Mouse (Mus musculus): ENCODE measurements around the gene Ampd2. TPM values are rescaled to one million over a fixed set of nuclear protein-coding genes. Genes with fewer than 3 reads are reported as not detected.

Gene Ampd2
- polyA plus RNA-seq, 1 experiment from 2014 or later: 43.4 TPM

GRCm38 (mm10) chr3:108084767-108085270 is 1.6 kb downstream of the Ampd2 start:
- peak; percentile 8 for ATAC-seq (ENCODE audit: low FRiP score, low TSS enrichment)
- Histone ChIP-seq H3K27ac (ENCODE audit: low read depth, low read length) (peak overlapping the region; percentile 94), H3K4me2 (replicated peaks; ENCODE audit: low read depth, low read length) (peak overlapping the region; percentile 96), H3K36me3 (ENCODE audit: control insufficient read depth, insufficient read depth, low read length) (peaks cover 15% of the 10 kb centered on the region; the same call in 1 of the 2 replicates), H3K4me1 (ENCODE audit: control insufficient read depth, insufficient read depth, low read length) (peaks cover 32% of the 10 kb centered on the region), H3K27me3 (ENCODE audit: control insufficient read depth, insufficient read depth, low read length) (no peaks in the 10 kb centered on the region), H3K4me3 (ENCODE audit: low read length) (peak overlapping the region; percentile 78), H3K9ac (ENCODE audit: low read depth, low read length) (peak overlapping the region; percentile 73), H3K9me3 (ENCODE audit: control insufficient read depth, low read length) (no peaks in the 10 kb centered on the region)
- 14% methylated on average over 13 of the region's 13 CpGs for WGBS

- 85% methylated on average over 4 of the region's 4 CpGs for WGBS
- no peak overlapping the region; the same call in 1 of the 2 replicates for H3K4me3 ChIP-seq (ENCODE audit: low read length)
- peaks cover 32% of the 10 kb centered on the region for H3K4me1 ChIP-seq (ENCODE audit: control insufficient read depth, insufficient read depth, low read length)
- H3K4me2 ChIP-seq (replicated peaks; ENCODE audit: low read depth, low read length): peak overlapping the region; percentile 96
- H3K27ac ChIP-seq (ENCODE audit: low read depth, low read length): no peak overlapping the region
- peaks cover 23% of the 10 kb centered on the region for H3K36me3 ChIP-seq (ENCODE audit: control insufficient read depth, insufficient read depth, low read length)
- H3K27me3 ChIP-seq (ENCODE audit: control insufficient read depth, insufficient read depth, low read length): no peaks in the 10 kb centered on the region
- no peaks in the 10 kb centered on the region for H3K9me3 ChIP-seq (ENCODE audit: control insufficient read depth, low read length)
- peak overlapping the region; percentile 14; the same call in 1 of the 2 replicates for H3K9ac ChIP-seq (ENCODE audit: low read depth, low read length)
- no peak for ATAC-seq (ENCODE audit: low FRiP score, low TSS enrichment)
These were observed 2.5 kb downstream of the Ampd2 start for GRCm38 (mm10) chr3:108083904-108084407.

- H3K9ac ChIP-seq (ENCODE audit: low read depth, low read length): peak overlapping the region; percentile 14; the same call in 1 of the 2 replicates
- no peak for ATAC-seq (ENCODE audit: low FRiP score, low TSS enrichment)
- H3K4me2 ChIP-seq (replicated peaks; ENCODE audit: low read depth, low read length): no peak overlapping the region
- H3K27me3 ChIP-seq (ENCODE audit: control insufficient read depth, insufficient read depth, low read length): no peaks in the 10 kb centered on the region
- peaks cover 30% of the 10 kb centered on the region for H3K36me3 ChIP-seq (ENCODE audit: control insufficient read depth, insufficient read depth, low read length)
- no peak overlapping the region for H3K4me3 ChIP-seq (ENCODE audit: low read length)
- WGBS: 49% methylated on average over 2 of the region's 2 CpGs
- H3K9me3 ChIP-seq (ENCODE audit: control insufficient read depth, low read length): no peaks in the 10 kb centered on the region
- H3K27ac ChIP-seq (ENCODE audit: low read depth, low read length): no peak overlapping the region
- H3K4me1 ChIP-seq (ENCODE audit: control insufficient read depth, insufficient read depth, low read length): peaks cover 32% of the 10 kb centered on the region
These were observed 3.3 kb downstream of the Ampd2 start for GRCm38 (mm10) chr3:108083161-108083560.

- H3K9ac ChIP-seq (ENCODE audit: low read depth, low read length): 0 out of 2 replicates have a peak overlapping the region, but pooled peaks have one; percentile 19
- 62% methylated on average over 1 of the region's 1 CpGs for WGBS
- no peaks in the 10 kb centered on the region for H3K9me3 ChIP-seq (ENCODE audit: control insufficient read depth, low read length)
- no peaks in the 10 kb centered on the region for H3K27me3 ChIP-seq (ENCODE audit: control insufficient read depth, insufficient read depth, low read length)
- no peak overlapping the region for H3K4me3 ChIP-seq (ENCODE audit: low read length)
- peak overlapping the region; percentile 2; the same call in 1 of the 2 replicates for H3K4me2 ChIP-seq (replicated peaks; ENCODE audit: low read depth, low read length)
- no peak overlapping the region for H3K27ac ChIP-seq (ENCODE audit: low read depth, low read length)
- H3K36me3 ChIP-seq (ENCODE audit: control insufficient read depth, insufficient read depth, low read length): peaks cover 36% of the 10 kb centered on the region
- peaks cover 30% of the 10 kb centered on the region for H3K4me1 ChIP-seq (ENCODE audit: control insufficient read depth, insufficient read depth, low read length)
- ATAC-seq (ENCODE audit: low FRiP score, low TSS enrichment): no peak
These were observed 4.1 kb downstream of the Ampd2 start for GRCm38 (mm10) chr3:108082251-108082875.

GRCm38 (mm10) chr3:108081681-108082080 is 4.8 kb downstream of the Ampd2 start:
- no peak for ATAC-seq (ENCODE audit: low FRiP score, low TSS enrichment)
- Histone ChIP-seq H3K36me3 (ENCODE audit: control insufficient read depth, insufficient read depth, low read length) (peaks cover 43% of the 10 kb centered on the region), H3K27me3 (ENCODE audit: control insufficient read depth, insufficient read depth, low read length) (no peaks in the 10 kb centered on the region), H3K9ac (ENCODE audit: low read depth, low read length) (no peak overlapping the region), H3K27ac (ENCODE audit: low read depth, low read length) (no peak overlapping the region), H3K9me3 (ENCODE audit: control insufficient read depth, low read length) (no peaks in the 10 kb centered on the region), H3K4me3 (ENCODE audit: low read length) (no peak overlapping the region), H3K4me2 (replicated peaks; ENCODE audit: low read depth, low read length) (no peak overlapping the region), H3K4me1 (ENCODE audit: control insufficient read depth, insufficient read depth, low read length) (peaks cover 29% of the 10 kb centered on the region)
- 68% methylated on average over 4 of the region's 4 CpGs for WGBS

- no peak overlapping the region for H3K4me2 ChIP-seq (replicated peaks; ENCODE audit: low read depth, low read length)
- 92% methylated on average over 9 of the region's 9 CpGs for WGBS
- peaks cover 3% of the 10 kb centered on the region; the same call in 1 of the 2 replicates for H3K4me1 ChIP-seq (ENCODE audit: control insufficient read depth, insufficient read depth, low read length)
- no peaks in the 10 kb centered on the region for H3K9me3 ChIP-seq (ENCODE audit: control insufficient read depth, low read length)
- no peaks in the 10 kb centered on the region for H3K27me3 ChIP-seq (ENCODE audit: control insufficient read depth, insufficient read depth, low read length)
- H3K9ac ChIP-seq (ENCODE audit: low read depth, low read length): no peak overlapping the region
- H3K4me3 ChIP-seq (ENCODE audit: low read length): no peak overlapping the region
- H3K36me3 ChIP-seq (ENCODE audit: control insufficient read depth, insufficient read depth, low read length): peaks cover 71% of the 10 kb centered on the region
- H3K27ac ChIP-seq (ENCODE audit: low read depth, low read length): no peak overlapping the region
- no peak for ATAC-seq (ENCODE audit: low FRiP score, low TSS enrichment)
These were observed 9.6 kb downstream of the Ampd2 start for GRCm38 (mm10) chr3:108076836-108077235.

GRCm38 (mm10) chr3:108072983-108073569 is 13.4 kb downstream of the Ampd2 start:
- Histone ChIP-seq H3K9me3 (ENCODE audit: control insufficient read depth, low read length) (no peaks in the 10 kb centered on the region), H3K4me3 (ENCODE audit: low read length) (no peak overlapping the region), H3K9ac (ENCODE audit: low read depth, low read length) (no peak overlapping the region), H3K27ac (ENCODE audit: low read depth, low read length) (no peak overlapping the region), H3K4me1 (ENCODE audit: control insufficient read depth, insufficient read depth, low read length) (no peaks in the 10 kb centered on the region), H3K4me2 (replicated peaks; ENCODE audit: low read depth, low read length) (no peak overlapping the region), H3K36me3 (ENCODE audit: control insufficient read depth, insufficient read depth, low read length) (peaks cover 43% of the 10 kb centered on the region), H3K27me3 (ENCODE audit: control insufficient read depth, insufficient read depth, low read length) (no peaks in the 10 kb centered on the region)
- no peak for ATAC-seq (ENCODE audit: low FRiP score, low TSS enrichment)
- WGBS: 74% methylated on average over 10 of the region's 10 CpGs

- no peak overlapping the region for H3K9ac ChIP-seq (ENCODE audit: low read depth, low read length)
- H3K4me2 ChIP-seq (replicated peaks; ENCODE audit: low read depth, low read length): no peak overlapping the region
- no peak for ATAC-seq (ENCODE audit: low FRiP score, low TSS enrichment)
- peaks cover 20% of the 10 kb centered on the region for H3K36me3 ChIP-seq (ENCODE audit: control insufficient read depth, insufficient read depth, low read length)
- H3K27me3 ChIP-seq (ENCODE audit: control insufficient read depth, insufficient read depth, low read length): no peaks in the 10 kb centered on the region
- WGBS: 67% methylated on average over 10 of the region's 10 CpGs
- H3K4me1 ChIP-seq (ENCODE audit: control insufficient read depth, insufficient read depth, low read length): no peaks in the 10 kb centered on the region
- H3K27ac ChIP-seq (ENCODE audit: low read depth, low read length): no peak overlapping the region
- no peak overlapping the region for H3K4me3 ChIP-seq (ENCODE audit: low read length)
- no peaks in the 10 kb centered on the region for H3K9me3 ChIP-seq (ENCODE audit: control insufficient read depth, low read length)
These were observed 15.9 kb downstream of the Ampd2 start for GRCm38 (mm10) chr3:108070295-108071293.

Data from kidney, embryonic 14.5 days (tissue).